Mouse (Mus musculus) myocyte (in vitro differentiated cells): Measurements from ENCODE around the gene Bves. TPM values are rescaled to one million over a fixed set of nuclear protein-coding genes. Genes with fewer than 3 reads are reported as not detected.

ENCODE experiments used
- H3K27me3 ChIP-seq: one replicate; pipeline ENCODE4 v1.6.1; 2011; ENCODE audit not compliant: control insufficient read depth, insufficient read depth, insufficient read length
- H3K36me3 ChIP-seq: one replicate; pipeline ENCODE4 v1.6.1; 2011; ENCODE audit not compliant: control insufficient read depth, insufficient read depth
- H3K4me2 ChIP-seq: one replicate; pipeline ENCODE4 v1.6.1; 2011; ENCODE audit warnings: low read depth, control low read depth
- H3K4me3 ChIP-seq: one replicate; pipeline ENCODE4 v1.5.1; 2011; ENCODE audit warnings: mild to moderate bottlenecking, control low read depth, moderate library complexity
- H3K79me2 ChIP-seq: one replicate; pipeline ENCODE4 v1.6.1; 2011; ENCODE audit not compliant: control insufficient read depth, insufficient read depth
- H3ac ChIP-seq: one replicate; pipeline ENCODE4 v1.6.1; 2011; ENCODE audit not compliant: control insufficient read depth, insufficient read length
- CEBPB ChIP-seq: IDR thresholded peaks from 2 replicates; pipeline ENCODE4 v1.6.1; 2011; ENCODE audit warnings: mild to moderate bottlenecking, moderate library complexity; ENCODE audit not compliant: poor library complexity, insufficient read depth, severe bottlenecking
- E2F4 ChIP-seq: IDR thresholded peaks from one replicate; pipeline ENCODE4 v1.6.1; 2011; ENCODE audit warnings: mild to moderate bottlenecking, control low read depth, moderate library complexity; ENCODE audit not compliant: insufficient read depth
- MAX ChIP-seq: IDR thresholded peaks from one replicate; pipeline ENCODE4 v1.6.1; 2011; ENCODE audit warnings: low read depth, mild to moderate bottlenecking, control low read depth
- MYOD1 ChIP-seq, 3 experiments: IDR thresholded peaks; one replicate each; pipeline ENCODE4 v1.6.1; 2011; ENCODE audit warnings: control low read depth in 2 of 3, low read depth in 2 of 3, mild to moderate bottlenecking in 2 of 3, moderate library complexity in 1 of 3; ENCODE audit not compliant: insufficient read length in 2 of 3, control insufficient read depth in 1 of 3
- MYOG ChIP-seq, 3 experiments: IDR thresholded peaks; one replicate each; pipeline ENCODE4 v1.6.1; 2011; ENCODE audit warnings: control low read depth in 2 of 3, low read depth in 2 of 3, mild to moderate bottlenecking in 2 of 3; ENCODE audit not compliant: insufficient read length in 2 of 3, control insufficient read depth in 1 of 3, insufficient read depth in 1 of 3
- POLR2A ChIP-seq: IDR thresholded peaks from one replicate; pipeline ENCODE4 v1.6.1; 2011; ENCODE audit warnings: low read depth, mild to moderate bottlenecking, control low read depth, moderate library complexity; ENCODE audit not compliant: insufficient read length
- POLR2AphosphoS2 ChIP-seq: IDR thresholded peaks from one replicate; pipeline ENCODE4 v1.6.1; 2011; ENCODE audit warnings: low read depth, control low read depth; ENCODE audit not compliant: insufficient read length
- REST ChIP-seq: IDR thresholded peaks from one replicate; pipeline ENCODE4 v1.6.1; 2011; ENCODE audit warnings: mild to moderate bottlenecking, control low read depth, moderate library complexity; ENCODE audit not compliant: insufficient read depth, insufficient read length
- SRF ChIP-seq: IDR thresholded peaks from one replicate; pipeline ENCODE4 v1.6.1; 2011; ENCODE audit warnings: low read depth; ENCODE audit not compliant: control insufficient read depth, insufficient read length
- TCF12 ChIP-seq: IDR thresholded peaks from one replicate; pipeline ENCODE4 v1.6.1; 2011; ENCODE audit warnings: mild to moderate bottlenecking, control low read depth; ENCODE audit not compliant: poor library complexity, insufficient read depth, severe bottlenecking
- TCF3 ChIP-seq: IDR thresholded peaks from one replicate; pipeline ENCODE4 v1.6.1; 2011; ENCODE audit warnings: low read depth, control low read depth; ENCODE audit not compliant: insufficient read length
- USF1 ChIP-seq: IDR thresholded peaks from one replicate; pipeline ENCODE4 v1.6.1; 2011; ENCODE audit warnings: low read depth, mild to moderate bottlenecking, control low read depth, moderate library complexity
- polyA plus RNA-seq: library from polyadenylated mRNA; unstranded; fragments of >200 nt; fragmentation: generic; extraction: Trizol; gene quantifications from one replicate; pipeline ENCODE4 v1.2.1, GENCODE M21; 2012; ENCODE audit warnings: missing spikeins

Gene Bves
- polyA plus RNA-seq, 1 experiment: 35.3 TPM

GRCm38 (mm10) chr10:45381937-45382636 is 46.5 kb downstream of the Bves start:
- Histone ChIP-seq H3K4me2 (no peak overlapping the region), H3ac (no peak overlapping the region), H3K4me3 (no peak overlapping the region), H3K27me3 (no peaks in the 10 kb centered on the region), H3K79me2 (no peaks in the 10 kb centered on the region), H3K36me3 (no peaks in the 10 kb centered on the region)
- TF ChIP-seq SRF (no peak), MAX (no peak), MYOD1 (IDR thresholded peaks at IDR 0.05; ENCODE audit: control insufficient read depth in 1 of 3, insufficient read length in 2 of 3, low read depth in 2 of 3) (no peak), MYOG (IDR thresholded peaks at IDR 0.05; ENCODE audit: control insufficient read depth in 1 of 3, insufficient read depth in 1 of 3, insufficient read length in 2 of 3, low read depth in 2 of 3) (no peak), TCF3 (no peak), REST (no peak), USF1 (no peak), POLR2AphosphoS2 (no peak), E2F4 (no peak)

DNA sequence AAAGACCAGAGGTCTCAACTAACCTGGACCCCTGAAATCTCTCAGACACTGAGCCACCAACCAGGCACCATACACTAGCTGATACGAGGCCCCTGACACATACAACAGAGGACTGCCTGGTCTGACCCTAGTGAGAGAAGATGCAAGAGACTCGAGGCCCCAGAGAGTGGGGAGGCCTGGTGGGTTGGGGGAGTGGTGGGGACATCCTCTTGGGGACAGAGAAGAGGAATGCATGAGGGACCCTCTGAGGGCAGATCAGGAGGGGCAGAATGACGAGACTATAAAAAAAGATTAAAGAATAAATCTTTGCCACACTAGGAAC is 47.0 kb downstream of the Bves start:
- no peak overlapping the region for H3K4me3 ChIP-seq
- H3K79me2 ChIP-seq: no peaks in the 10 kb centered on the region
- no peak overlapping the region for H3ac ChIP-seq
- no peak for TF ChIP-seq TCF12
- TF ChIP-seq MYOG (IDR thresholded peaks at IDR 0.05; ENCODE audit: control insufficient read depth in 1 of 3, insufficient read depth in 1 of 3, insufficient read length in 2 of 3, low read depth in 2 of 3): no peak
- TF ChIP-seq MAX: no peak
- TF ChIP-seq POLR2AphosphoS2: no peak
- TF ChIP-seq USF1: no peak
- no peak for TF ChIP-seq REST
- no peak for TF ChIP-seq E2F4
- no peak for TF ChIP-seq SRF
- no peak for TF ChIP-seq MYOD1 (IDR thresholded peaks at IDR 0.05; ENCODE audit: control insufficient read depth in 1 of 3, insufficient read length in 2 of 3, low read depth in 2 of 3)
- no peak for TF ChIP-seq POLR2A
- TF ChIP-seq CEBPB: no peak
- TF ChIP-seq TCF3: no peak
- no peak overlapping the region for H3K4me2 ChIP-seq
- H3K27me3 ChIP-seq: no peaks in the 10 kb centered on the region
- no peaks in the 10 kb centered on the region for H3K36me3 ChIP-seq

- Histone ChIP-seq H3K4me2 (no peak overlapping the region), H3ac (no peak overlapping the region), H3K36me3 (no peaks in the 10 kb centered on the region), H3K27me3 (no peaks in the 10 kb centered on the region), H3K79me2 (no peaks in the 10 kb centered on the region), H3K4me3 (no peak overlapping the region)
- no peak for TF ChIP-seq USF1
- no peak for TF ChIP-seq REST
- no peak for TF ChIP-seq MAX
- TF ChIP-seq TCF12: no peak
- TF ChIP-seq POLR2AphosphoS2: no peak
- TF ChIP-seq POLR2A: no peak
These were observed 62.6 kb downstream of the Bves start for GRCm38 (mm10) chr10:45398211-45398610.

- H3K79me2 ChIP-seq: no peaks in the 10 kb centered on the region
- no peaks in the 10 kb centered on the region for H3K27me3 ChIP-seq
- H3K4me3 ChIP-seq: no peak overlapping the region
- TF ChIP-seq POLR2A: no peak
- TF ChIP-seq MYOD1 (IDR thresholded peaks at IDR 0.05; ENCODE audit: control insufficient read depth in 1 of 3, insufficient read length in 2 of 3, low read depth in 2 of 3): no peak
- no peak for TF ChIP-seq USF1
- TF ChIP-seq MAX: no peak
- no peak for TF ChIP-seq POLR2AphosphoS2
- no peak for TF ChIP-seq SRF
- no peak for TF ChIP-seq TCF12
- TF ChIP-seq E2F4: no peak
- TF ChIP-seq MYOG (IDR thresholded peaks at IDR 0.05; ENCODE audit: control insufficient read depth in 1 of 3, insufficient read depth in 1 of 3, insufficient read length in 2 of 3, low read depth in 2 of 3): no peak
- no peak for TF ChIP-seq CEBPB
- TF ChIP-seq TCF3: no peak
- no peak for TF ChIP-seq REST
- H3K36me3 ChIP-seq: no peaks in the 10 kb centered on the region
- H3K4me2 ChIP-seq: no peak overlapping the region
- H3ac ChIP-seq: no peak overlapping the region
These were observed 64.2 kb downstream of the Bves start for GRCm38 (mm10) chr10:45399702-45400243.
